ENCODE assay signal across 8 mouse cellular contexts in the genomic region with DNA sequence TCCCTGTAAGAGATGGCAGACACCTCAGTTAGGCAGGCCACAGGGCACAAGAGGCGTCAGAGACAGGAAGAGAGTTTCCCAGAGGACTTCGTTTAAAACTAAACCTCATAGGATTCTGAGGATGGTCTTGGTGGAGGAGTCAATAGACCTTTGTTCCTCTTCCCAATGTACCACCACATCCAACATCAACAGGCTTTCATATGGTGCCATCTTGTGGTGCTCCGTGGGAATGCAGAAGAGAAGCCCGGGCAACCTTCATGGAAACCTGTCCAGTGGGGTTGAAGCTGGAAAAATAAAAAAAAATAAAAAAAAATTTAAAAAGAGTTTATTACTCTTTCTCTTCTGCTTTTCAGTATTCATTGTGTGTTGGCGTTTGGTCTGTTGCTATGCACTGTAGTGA. TPM values are rescaled to one million over a fixed set of nuclear protein-coding genes. Genes with fewer than 3 reads are reported as not detected.
A peak's percentile ranks its signal among the peaks of the same experiment; 100 is the strongest.
DNase-seq lines count a peak whose midpoint lies in the region; ATAC-seq and TF ChIP-seq lines count a peak whose summit lies in the region.
"Not testable (repeated sequence)": the region's sequence is repeated elsewhere in the genome, so short reads cannot be mapped to it uniquely, and the experiment has no call there.

No protein-coding gene starts in this region.

- H3K27me3 ChIP-seq in forebrain, embryonic 11.5 days (ENCODE audit: control insufficient read depth, insufficient read depth, low read length); limb, embryonic 14.5 days (ENCODE audit: control insufficient read depth, insufficient read depth, low read length): not testable (repeated sequence)

- H3K4me2 ChIP-seq in forebrain, embryonic 11.5 days (ENCODE audit: low read depth, low read length, severe bottlenecking); limb, embryonic 14.5 days (replicated peaks; ENCODE audit: low read depth, low read length, severe bottlenecking): not testable (repeated sequence)

- 16% methylated on average over 5 of the region's 5 CpGs for WGBS in forebrain, embryonic 11.5 days
- 23% methylated on average over 5 of the region's 5 CpGs for WGBS in limb, embryonic 14.5 days

- not testable (repeated sequence) for H3K9me3 ChIP-seq in forebrain, embryonic 11.5 days (ENCODE audit: control insufficient read depth, low read length); limb, embryonic 14.5 days (ENCODE audit: control insufficient read depth, low read length)

- H3K36me3 ChIP-seq in forebrain, embryonic 11.5 days (ENCODE audit: control insufficient read depth, insufficient read depth, low read length); limb, embryonic 14.5 days (ENCODE audit: control insufficient read depth, insufficient read depth, low read length): not testable (repeated sequence)

- not testable (repeated sequence) for ATAC-seq in forebrain, embryonic 11.5 days (replicated peaks; ENCODE audit: low FRiP score)
- peak; percentile 51; the same call in 1 of the 2 replicates for ATAC-seq in limb, embryonic 14.5 days (ENCODE audit: low FRiP score, low read depth)

- not testable (repeated sequence) for H3K4me1 ChIP-seq in forebrain, embryonic 11.5 days (replicated peaks; ENCODE audit: control insufficient read depth, insufficient read depth, low read length); limb, embryonic 14.5 days (ENCODE audit: control insufficient read depth, insufficient read depth, low read length)

- H3K9ac ChIP-seq in forebrain, embryonic 11.5 days (ENCODE audit: low read length); limb, embryonic 14.5 days (ENCODE audit: low read depth, low read length, severe bottlenecking): not testable (repeated sequence)

- peak; percentile 50 for DNase-seq in MN1 (ENCODE audit: low spot score)
- peak; percentile 14 for DNase-seq in cerebellum, adult 11-12 months
- peak; percentile 78 for DNase-seq in forebrain, embryonic 11.5 days (ENCODE audit: low spot score)
- DNase-seq in heart, postnatal 10 days, result peak; percentile 67 to 85
- peak; percentile 80 to 82 for DNase-seq in kidney, postnatal 4 days
- DNase-seq in limb, embryonic 14.5 days (ENCODE audit: low spot score), result peak; percentile 44
- peak; percentile 65 for DNase-seq in neural tube, embryonic 10.5 days (ENCODE audit: extremely low spot score, low spot score)
- peak; percentile 23 for DNase-seq in thymus, postnatal 14 days

- intact Hi-C loops in heart, postnatal 10 days (cut with DNase I), result loop anchor here (1.0 to 10.0 kb wide), 2 partner anchors 126 to 402 kb away; no protein-coding TSS in a partner anchor

- not testable (repeated sequence) for TF ChIP-seq POLR2A in limb, embryonic 14.5 days (IDR thresholded peaks at IDR 0.05; ENCODE audit: borderline replicate concordance, extremely low read depth, insufficient read depth, insufficient read length)

- not testable (repeated sequence) for H3K4me3 ChIP-seq in forebrain, embryonic 11.5 days (ENCODE audit: low read depth, low read length); limb, embryonic 14.5 days (replicated peaks; ENCODE audit: low read length)

- H3K27ac ChIP-seq in forebrain, embryonic 11.5 days (ENCODE audit: low read depth, low read length); limb, embryonic 14.5 days (replicated peaks; ENCODE audit: low read depth, low read length): not testable (repeated sequence)

RNA-seq across cellular contexts. Expression of gene Susd5, which starts 59.7 kb away (rescaled TPM):
- 0.08 TPM in 1 of 2 replicates, not detected in the other for polyA plus RNA-seq in forebrain, embryonic 11.5 days (2014; fragmentation: Nextera tagmentation; extraction: Ambion mirVana)
- 1 to 10 TPM; 1.0 to 1.4 TPM for total RNA-seq in heart, postnatal 10 days (2021)
- 29.8 and 34.5 TPM in 2 replicates for polyA plus RNA-seq in limb, embryonic 14.5 days (2012; rRNA removed)
- 15.7 and 16.8 TPM in 2 replicates for polyA plus RNA-seq in limb, embryonic 14.5 days (2014; fragmentation: Nextera tagmentation; extraction: Ambion mirVana)

Comparison
In these comparisons a context has a peak if more than half of its experiments do, and no peak if none do; other contexts are left out.
1. DNase-seq: peak in every context shown above with its lines; median percentile 81 in kidney, postnatal 4 days; 78 in forebrain, embryonic 11.5 days; 76 in heart, postnatal 10 days; 65 in neural tube, embryonic 10.5 days; 50 in MN1; 44 in limb, embryonic 14.5 days; 23 in thymus, postnatal 14 days; 14 in cerebellum, adult 11-12 months.
2. RNA of gene Susd5, which starts 59.7 kb away (polyA plus RNA-seq): 15.7 to 34.5 TPM in limb, embryonic 14.5 days; 0.08 TPM in forebrain, embryonic 11.5 days; every median in the first group is over 10 times any median in the second.